ENCODE assay signal across 29 mouse cellular contexts in genomic region chr10:71583716-71584115, GRCm38 (mm10).
"Had no signal": no experiment of that assay in that cellular context is flagged by ENCODE, and none has a peak within 500 bp of the region (broad histone marks: within the 10 kb centered on the region; RNA-seq: fewer than 3 reads in every experiment).

No protein-coding gene starts in this region.

- H3K27me3 ChIP-seq: heart, embryonic 12.5 days; heart, embryonic 13.5 days; heart, embryonic 15.5 days; hindbrain, embryonic 12.5 days; hindbrain, embryonic 13.5 days; hindbrain, embryonic 15.5 days; intestine, embryonic 15.5 days; kidney, embryonic 15.5 days had no signal

- H3K4me1 ChIP-seq: heart, embryonic 12.5 days; heart, embryonic 13.5 days; heart, embryonic 15.5 days; hindbrain, embryonic 10.5 days; hindbrain, embryonic 12.5 days; hindbrain, embryonic 13.5 days; hindbrain, embryonic 15.5 days; intestine, embryonic 15.5 days; kidney, embryonic 15.5 days had no signal

- H3K9me3 ChIP-seq: heart, embryonic 15.5 days; hindbrain, embryonic 12.5 days; hindbrain, embryonic 15.5 days; intestine, embryonic 15.5 days; kidney, embryonic 15.5 days had no signal

- H3K27ac ChIP-seq: heart, embryonic 13.5 days; heart, embryonic 15.5 days; hindbrain, embryonic 10.5 days; hindbrain, embryonic 12.5 days; hindbrain, embryonic 13.5 days; hindbrain, embryonic 14.5 days; hindbrain, embryonic 15.5 days; hindbrain, postnatal 0 days; intestine, embryonic 15.5 days; kidney, embryonic 15.5 days; kidney, postnatal 0 days; layer of hippocampus, adult 2 months; left cerebral cortex, adult 2 months had no signal

- DNase-seq: heart, postnatal 10 days; heart, postnatal 14 days; heart, postnatal 36 days; kidney, adult 11 months; kidney, adult 18-20 months; kidney, adult 2 months; kidney, adult 8-10 months; kidney, adult 9 months; kidney, postnatal 10 days; kidney, postnatal 14 days; kidney, postnatal 25 days; kidney, postnatal 36 days; kidney, postnatal 4 days; layer of hippocampus, adult 9-11 months; layer of hippocampus, postnatal 36 days had no signal

- H3K4me3 ChIP-seq: heart, embryonic 12.5 days; heart, embryonic 13.5 days; heart, embryonic 15.5 days; hindbrain, embryonic 10.5 days; hindbrain, embryonic 12.5 days; hindbrain, embryonic 13.5 days; hindbrain, embryonic 15.5 days; intestine, embryonic 15.5 days; kidney, embryonic 15.5 days; layer of hippocampus, adult 2 months; left cerebral cortex, adult 2 months had no signal

- H3K36me3 ChIP-seq: heart, embryonic 12.5 days; heart, embryonic 13.5 days; heart, embryonic 15.5 days; hindbrain, embryonic 10.5 days; hindbrain, embryonic 12.5 days; hindbrain, embryonic 13.5 days; hindbrain, embryonic 15.5 days; intestine, embryonic 15.5 days; kidney, embryonic 15.5 days had no signal
